Mouse (Mus musculus) MEL (cell line): Measurements from ENCODE around the gene Fbxl21.

Experiments
- CTCF ChIP-seq, 3 experiments: IDR thresholded peaks in 2 of 3; conservative IDR thresholded peaks in 1 of 3; 2 replicates each; pipeline ENCODE4 v1.5.1; 2011 to 2012; ENCODE audit warnings: low read length in 3 of 3, low read depth in 2 of 3, mild to moderate bottlenecking in 2 of 3, improper control_type of control experiment in 1 of 3, inconsistent platforms in 1 of 3, mixed read lengths in 1 of 3, moderate library complexity in 1 of 3; ENCODE audit not compliant: control insufficient read depth in 1 of 3, insufficient read depth in 1 of 3, poor library complexity in 1 of 3, severe bottlenecking in 1 of 3
- POLR2A ChIP-seq, 2 experiments: IDR thresholded peaks; 2 replicates each; pipeline ENCODE4 v1.6.1; 2011 to 2012; ENCODE audit warnings: low read length in 2 of 2, mild to moderate bottlenecking in 2 of 2, control low read depth in 1 of 2, improper control_type of control experiment in 1 of 2, low read depth in 1 of 2, moderate library complexity in 1 of 2; ENCODE audit not compliant: control insufficient read depth in 1 of 2, insufficient read depth in 1 of 2, poor library complexity in 1 of 2
- TCF12 ChIP-seq: IDR thresholded peaks from 2 replicates; pipeline ENCODE4 v1.6.1; 2014; ENCODE audit warnings: low read depth, mild to moderate bottlenecking, inconsistent platforms, low read length, improper control_type of control experiment, moderate library complexity

DNA sequence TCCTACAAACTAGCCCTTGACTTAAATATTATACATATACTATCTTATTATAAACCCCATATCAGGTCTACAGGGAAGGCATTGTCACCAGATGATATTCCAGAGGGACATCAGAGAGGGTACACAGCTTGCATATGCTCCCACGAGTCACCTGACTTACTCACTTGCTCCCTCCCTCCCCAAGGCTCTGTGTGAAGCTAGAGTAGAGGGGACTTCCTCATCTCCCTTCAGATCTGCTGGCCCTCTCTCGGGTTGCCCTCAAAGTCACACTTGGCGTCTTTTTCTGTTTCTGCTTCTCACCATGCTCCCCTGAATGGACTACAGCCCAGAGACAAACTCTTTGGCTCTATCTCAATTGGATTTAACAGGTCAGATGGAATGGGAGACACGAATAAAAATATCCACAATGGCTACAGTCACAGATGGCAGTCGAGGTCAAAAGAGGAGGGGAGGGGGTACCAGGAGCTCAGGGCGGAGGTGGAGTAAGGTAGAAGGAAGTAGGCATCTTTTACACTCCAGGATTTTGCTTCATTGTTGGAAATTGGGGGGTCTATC, 20.3 kb upstream of the Fbxl21 start:
- no peak for TF ChIP-seq CTCF (IDR thresholded peaks at IDR 0.05 in 2 of 3, conservative IDR thresholded peaks at IDR 0.05 in 1 of 3; ENCODE audit: control insufficient read depth in 1 of 3, insufficient read depth in 1 of 3, low read depth in 2 of 3, low read length in 3 of 3, poor library complexity in 1 of 3, severe bottlenecking in 1 of 3)
- TF ChIP-seq POLR2A (IDR thresholded peaks at IDR 0.05; ENCODE audit: control insufficient read depth in 1 of 2, insufficient read depth in 1 of 2, low read depth in 1 of 2, low read length in 2 of 2, poor library complexity in 1 of 2), result no peak
- TF ChIP-seq TCF12, result no peak
